Mouse (Mus musculus) ES-Bruce4 (cell line): ENCODE measurements around the gene Gm47841.

Experiments
- CTCF ChIP-seq: IDR thresholded peaks from one replicate; pipeline ENCODE4 v1.8.1; 2011; ENCODE audit warnings: low read depth, low read length
- POLR2A ChIP-seq: IDR thresholded peaks from one replicate; pipeline ENCODE4 v1.8.1; 2011; ENCODE audit warnings: low read length; ENCODE audit not compliant: insufficient read depth

DNA sequence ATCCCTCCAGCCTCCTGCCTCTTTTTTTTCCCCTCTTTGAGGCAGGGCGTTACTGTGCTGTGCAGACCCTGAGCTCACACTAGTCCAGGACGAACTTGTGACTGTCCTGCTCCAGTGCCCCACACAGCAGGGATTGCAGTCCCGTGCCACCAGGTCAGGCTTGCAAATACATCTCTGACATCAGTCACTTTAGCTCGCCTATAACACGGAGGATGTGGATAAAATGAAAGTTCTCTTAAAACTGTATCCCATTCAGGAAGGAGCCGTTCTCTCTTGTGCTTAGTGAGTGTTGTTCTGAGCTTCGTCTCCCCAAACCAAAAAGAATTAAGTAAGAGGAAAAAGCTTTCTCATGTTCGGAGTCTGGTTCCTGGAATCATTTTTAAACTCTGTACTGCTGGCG is 39.3 kb upstream of the Gm47841 start:
- TF ChIP-seq POLR2A (no peak), CTCF (no peak)
